Mouse (Mus musculus) macrophage (primary cell): ENCODE results near the gene Arrdc2. TPM values are rescaled to one million over a fixed set of nuclear protein-coding genes. Genes with fewer than 3 reads are reported as not detected.

Experiments used
- H3K27ac ChIP-seq: fragments of 350-480 bp; formaldehyde crosslinking; 2 replicates; pipeline ENCODE4 v1.9.0; 2021
- H3K36me3 ChIP-seq: fragments of 350-480 bp; formaldehyde crosslinking; 2 replicates; pipeline ENCODE4 v1.9.0; 2021; ENCODE audit errors: inconsistent target
- H3K4me3 ChIP-seq: fragments of 350-480 bp; formaldehyde crosslinking; 2 replicates; pipeline ENCODE4 v1.9.0; 2021; ENCODE audit errors: inconsistent target
- H3K79me2 ChIP-seq: fragments of 350-480 bp; formaldehyde crosslinking; 2 replicates; pipeline ENCODE4 v1.9.0; 2021; ENCODE audit errors: inconsistent target
- WGBS: methylation state at CpG from one replicate; pipeline ENCODE4 v1.1.7; 2026; ENCODE audit warnings: inconsistent platforms; ENCODE audit not compliant: missing documents; 5-methylcytosine and 5-hydroxymethylcytosine counted together
- polyA plus RNA-seq: library from polyadenylated mRNA; stranded (reverse); fragments of 250-400 nt; gene quantifications from 3 replicates; pipeline ENCODE4 v1.2.4, GENCODE M21; 2018; ENCODE audit warnings: inconsistent platforms
- total RNA-seq, 78 experiments: library from RNA; depleted of rRNA; stranded (reverse); fragments of 250-400 nt; gene quantifications; 1 replicate in 9 of 78; 2 replicates in 24 of 78; 3 replicates in 43 of 78; 4 replicates in 2 of 78; pipeline ENCODE4 v1.2.4; 2018; ENCODE audit warnings: inconsistent platforms in 56 of 78

Arrdc2 gene
- total RNA-seq (2018; cell fraction: chromatin; rRNA removed): 100 to 1,000 TPM in 2 of 26 experiments, 10 to 100 TPM in 24; 15.4 to 123 (median 72.6) TPM
- 10 to 100 TPM in 15 of 26 experiments, 1 to 10 TPM in 11; 2.6 to 19.5 (median 12.0) TPM for total RNA-seq (2018; cell fraction: cytosol; rRNA removed)
- total RNA-seq (2018; cell fraction: nucleus; rRNA removed): 10 to 100 TPM; 10.7 to 98.5 (median 44.3) TPM
- 8.1 to 21.9 TPM (median 12.1 TPM) in 3 replicates for polyA plus RNA-seq

DNA sequence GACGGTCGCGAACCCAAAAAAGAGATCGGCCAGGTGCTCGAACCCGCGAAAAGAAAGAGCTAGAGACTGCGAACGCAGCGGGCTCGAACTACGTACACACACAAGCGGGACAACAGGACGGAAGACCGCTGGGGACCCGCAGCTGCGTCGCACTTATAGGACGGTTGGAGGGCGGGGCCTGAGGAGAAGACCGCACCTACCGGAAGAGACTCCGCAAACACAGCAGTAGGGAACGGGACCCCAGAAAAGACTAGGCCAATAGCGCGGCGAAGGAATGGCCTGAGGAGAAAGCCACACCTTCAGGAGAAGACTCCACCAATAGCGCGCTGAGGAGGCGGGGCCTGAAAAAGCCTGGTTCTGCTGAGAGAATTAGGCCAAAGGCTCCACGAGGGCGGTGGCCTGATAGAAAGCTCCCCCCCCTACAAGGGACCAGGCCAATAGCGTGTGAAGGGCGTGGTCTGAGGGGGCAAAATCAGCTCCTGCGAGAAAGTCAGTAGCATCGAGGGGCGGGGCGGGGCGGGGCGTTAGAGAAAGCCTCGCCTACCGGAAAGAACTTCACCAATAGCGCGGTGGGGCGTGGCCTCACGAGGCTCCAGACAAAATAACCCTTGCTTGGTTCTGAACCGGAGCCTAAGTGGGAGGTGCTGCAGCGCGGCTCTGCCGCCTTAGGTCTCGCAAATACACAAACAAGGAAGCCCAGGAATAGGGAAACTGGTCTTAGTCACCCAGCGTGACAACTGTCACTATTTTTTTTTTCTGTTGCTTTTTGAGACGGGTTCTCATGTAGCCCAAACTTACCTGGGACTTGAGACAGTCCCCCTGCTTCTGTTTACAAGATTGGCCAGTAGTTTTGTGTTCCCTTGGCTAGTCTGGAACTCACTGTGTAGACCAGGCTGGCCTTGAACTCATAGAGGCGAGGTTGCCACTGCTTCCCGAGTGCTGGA, at the start of gene Arrdc2:
TSS of gene Arrdc2 (minus strand) at position 313 of the 944 bp plus-strand sequence.
- peaks cover 12% of the 10 kb centered on the region for H3K79me2 ChIP-seq
- H3K4me3 ChIP-seq: peak within 1 kb of the TSS; percentile 73
- WGBS: 2% methylated on average over 53 of the region's 55 CpGs
- peaks cover 18% of the 10 kb centered on the region; the same call in 1 of the 2 replicates for H3K36me3 ChIP-seq
- H3K27ac ChIP-seq: peak within 1 kb of the TSS; percentile 82

DNA sequence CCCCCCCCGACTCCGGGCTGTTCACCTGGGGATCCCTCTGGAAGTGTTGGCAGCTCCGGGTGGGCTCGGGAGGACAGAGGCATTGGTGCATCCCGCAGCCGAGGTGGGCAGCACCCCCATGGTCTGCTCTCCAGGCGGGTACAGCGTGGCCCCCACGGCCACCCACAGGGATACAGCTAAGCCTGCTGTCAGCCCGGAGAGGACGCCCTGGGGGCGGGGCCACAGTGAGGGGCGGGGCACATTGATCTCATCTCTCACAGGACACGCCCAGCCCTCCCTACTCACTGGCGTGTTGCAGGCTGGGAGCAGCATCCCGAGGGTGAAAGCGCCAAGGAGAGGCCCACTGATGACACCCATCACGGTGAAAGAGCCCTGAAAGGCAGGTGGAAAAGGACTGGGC, 48.1 kb upstream of the Arrdc2 start:
- WGBS: 11% methylated on average over 16 of the region's 18 CpGs
- Histone ChIP-seq H3K79me2 (no peaks in the 10 kb centered on the region), H3K4me3 (no peak overlapping the region), H3K27ac (no peak overlapping the region), H3K36me3 (no peaks in the 10 kb centered on the region)

DNA sequence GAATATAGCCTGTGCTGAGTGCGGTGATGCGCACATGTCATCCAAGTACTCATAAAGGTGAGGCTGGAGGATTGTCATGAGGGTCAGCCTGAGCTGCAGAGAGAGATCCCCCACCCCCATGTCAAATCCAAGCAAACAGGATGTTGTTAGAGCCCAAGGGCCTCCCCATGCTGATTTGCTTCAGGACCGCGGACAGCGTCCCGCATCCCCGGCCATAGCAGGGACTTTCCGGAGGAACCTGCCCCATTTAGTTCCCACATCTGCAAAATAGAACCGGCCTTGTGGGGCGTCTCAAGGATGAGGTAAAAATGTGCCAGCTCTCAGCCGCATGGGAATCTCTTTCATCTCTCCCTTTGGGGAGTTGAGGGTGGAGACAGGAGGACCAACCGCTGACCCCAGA, 46.1 kb upstream of the Arrdc2 start:
- Histone ChIP-seq H3K27ac (no peak overlapping the region), H3K4me3 (no peak overlapping the region), H3K79me2 (no peaks in the 10 kb centered on the region), H3K36me3 (no peaks in the 10 kb centered on the region)
- 13% methylated on average over 12 of the region's 12 CpGs for WGBS

DNA sequence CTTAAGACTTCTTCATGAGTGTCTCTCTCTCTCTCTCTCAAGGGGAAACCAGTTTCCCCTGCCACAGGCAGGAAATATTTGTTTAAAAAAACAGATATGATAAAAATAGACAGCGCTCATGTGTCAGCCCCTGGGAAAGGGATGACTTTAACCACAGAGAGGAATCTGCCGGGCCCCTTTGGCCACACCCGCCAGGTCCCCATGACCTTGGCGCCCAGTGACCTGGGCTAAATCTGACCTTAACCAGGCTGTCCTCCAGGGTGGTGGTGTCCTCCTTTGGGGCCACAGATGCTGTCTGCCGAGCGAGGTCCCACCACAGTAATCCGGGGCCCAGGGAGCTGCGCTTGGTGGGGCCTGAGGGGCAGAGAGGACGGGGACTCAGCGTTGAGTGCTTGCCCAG, 45.2 kb upstream of the Arrdc2 start:
- 68% methylated on average over 10 of the region's 10 CpGs for WGBS
- no peak overlapping the region for H3K4me3 ChIP-seq
- H3K36me3 ChIP-seq: no peaks in the 10 kb centered on the region

DNA sequence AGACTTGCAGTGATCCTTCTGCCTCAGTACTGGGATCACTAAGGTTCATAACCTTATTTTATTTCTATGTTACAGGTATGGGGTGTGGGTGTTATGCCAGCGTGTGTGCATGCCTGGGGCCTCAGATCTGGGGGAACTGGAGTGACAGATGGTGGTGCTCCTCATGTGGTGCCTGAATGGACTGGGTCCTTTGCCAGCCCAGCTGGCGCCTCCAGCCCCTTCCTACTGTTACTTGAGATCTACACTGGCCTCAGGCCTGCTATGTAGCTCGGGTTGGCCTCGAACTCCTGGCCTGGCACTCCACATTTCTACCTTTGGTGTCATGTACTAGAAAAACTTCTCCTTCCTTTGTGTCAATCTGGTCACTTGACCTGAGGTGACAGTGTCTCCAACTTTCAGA, 44.7 kb upstream of the Arrdc2 start:
- no peaks in the 10 kb centered on the region for H3K36me3 ChIP-seq
- no peak overlapping the region for H3K4me3 ChIP-seq
- no peak overlapping the region for H3K27ac ChIP-seq
- 86% methylated on average over 4 of the region's 4 CpGs for WGBS
- H3K79me2 ChIP-seq: no peaks in the 10 kb centered on the region

More for the DNA sequence above, 45.2 kb upstream of the Arrdc2 start:
- no peaks in the 10 kb centered on the region for H3K79me2 ChIP-seq
- H3K27ac ChIP-seq: no peak overlapping the region

DNA sequence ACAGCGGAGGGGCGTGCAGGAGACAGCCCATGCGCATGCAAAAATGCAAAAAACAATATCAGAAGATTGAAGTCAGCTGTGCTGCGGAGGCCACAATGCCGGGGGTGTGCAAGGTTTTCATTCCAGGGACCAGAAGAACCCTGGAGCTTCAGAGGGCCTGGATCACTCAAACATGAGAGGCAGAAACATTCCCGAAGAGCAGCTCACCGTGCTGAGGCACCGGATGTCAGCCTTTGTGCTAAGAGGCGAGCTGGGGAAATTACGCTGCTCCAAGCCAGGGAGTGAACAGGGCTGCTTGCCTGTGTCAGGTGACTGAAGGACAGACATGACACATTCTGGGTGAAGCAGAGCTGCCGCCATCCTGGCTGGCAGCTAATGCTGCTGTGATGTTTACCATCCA, 41.0 kb upstream of the Arrdc2 start:
- H3K36me3 ChIP-seq: no peaks in the 10 kb centered on the region
- 50% methylated on average over 11 of the region's 11 CpGs for WGBS
- no peak overlapping the region for H3K27ac ChIP-seq
- H3K4me3 ChIP-seq: no peak overlapping the region
- H3K79me2 ChIP-seq: no peaks in the 10 kb centered on the region

DNA sequence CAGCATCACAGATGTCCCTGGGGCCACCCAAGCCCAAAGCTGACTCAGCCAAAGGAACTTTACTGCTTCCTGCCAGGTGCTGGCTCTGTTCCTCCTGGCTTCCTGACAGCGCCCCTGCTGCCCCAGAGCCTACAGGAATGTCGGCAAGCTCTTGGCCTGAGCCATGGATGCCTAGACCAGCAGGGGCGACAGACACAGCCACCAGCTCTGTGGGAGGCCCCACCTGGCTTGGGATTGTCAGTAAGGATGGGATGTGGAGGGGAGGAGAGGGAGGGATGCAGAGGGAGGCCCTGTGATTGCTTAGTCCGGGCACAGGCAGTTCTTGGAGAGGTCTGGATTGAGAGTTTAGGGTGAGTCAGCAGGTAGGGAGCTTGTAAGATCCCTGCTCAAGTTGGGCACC, 40.6 kb upstream of the Arrdc2 start:
- Histone ChIP-seq H3K4me3 (no peak overlapping the region), H3K27ac (no peak overlapping the region), H3K36me3 (no peaks in the 10 kb centered on the region), H3K79me2 (no peaks in the 10 kb centered on the region)
- 10% methylated on average over 4 of the region's 4 CpGs for WGBS

DNA sequence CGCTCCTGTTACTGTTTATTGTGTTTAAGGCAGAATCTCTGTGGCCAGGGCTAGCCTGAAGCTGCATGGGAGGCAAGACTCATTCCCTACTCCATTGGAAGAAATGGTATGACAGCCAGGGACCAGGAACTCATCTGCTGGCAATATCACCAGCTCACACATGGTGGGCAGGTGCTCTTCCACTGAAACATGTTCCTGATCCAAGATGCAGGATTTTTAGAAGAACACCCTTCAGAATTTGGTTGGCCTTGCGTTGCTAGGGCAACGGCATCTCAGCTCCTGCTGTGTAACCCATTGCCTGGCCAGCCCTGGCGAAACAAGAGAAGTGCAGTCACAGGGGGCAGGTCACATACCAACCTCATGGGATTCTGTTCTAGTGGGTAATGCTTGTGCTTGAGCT, 40.0 kb upstream of the Arrdc2 start:
- H3K27ac ChIP-seq: no peak overlapping the region
- no peaks in the 10 kb centered on the region for H3K79me2 ChIP-seq
- H3K4me3 ChIP-seq: no peak overlapping the region
- H3K36me3 ChIP-seq: no peaks in the 10 kb centered on the region
- WGBS: 85% methylated on average over 4 of the region's 4 CpGs

DNA sequence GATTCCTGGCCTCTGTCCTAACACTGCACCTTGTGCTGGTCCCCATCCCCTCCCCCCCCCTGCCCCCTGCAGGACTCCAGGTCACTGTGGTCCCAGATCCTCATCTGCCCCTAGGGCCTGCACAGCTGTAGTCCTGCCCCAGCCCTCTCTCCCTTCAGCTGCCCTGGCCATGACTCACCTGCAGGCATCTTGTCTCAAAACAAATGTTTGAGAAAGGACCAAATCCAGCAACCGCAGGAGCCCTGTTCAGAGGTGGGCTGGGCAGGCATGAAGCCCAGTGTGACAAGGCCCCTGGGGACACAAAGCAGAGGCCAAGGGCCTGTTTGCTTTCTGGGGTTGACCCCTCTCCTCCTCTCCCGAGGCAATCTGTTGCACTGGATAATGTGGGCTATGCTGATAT, 38.7 kb upstream of the Arrdc2 start:
- no peaks in the 10 kb centered on the region for H3K36me3 ChIP-seq
- H3K79me2 ChIP-seq: no peaks in the 10 kb centered on the region
- no peak overlapping the region for H3K4me3 ChIP-seq
- WGBS: 81% methylated on average over 2 of the region's 2 CpGs
- no peak overlapping the region for H3K27ac ChIP-seq

DNA sequence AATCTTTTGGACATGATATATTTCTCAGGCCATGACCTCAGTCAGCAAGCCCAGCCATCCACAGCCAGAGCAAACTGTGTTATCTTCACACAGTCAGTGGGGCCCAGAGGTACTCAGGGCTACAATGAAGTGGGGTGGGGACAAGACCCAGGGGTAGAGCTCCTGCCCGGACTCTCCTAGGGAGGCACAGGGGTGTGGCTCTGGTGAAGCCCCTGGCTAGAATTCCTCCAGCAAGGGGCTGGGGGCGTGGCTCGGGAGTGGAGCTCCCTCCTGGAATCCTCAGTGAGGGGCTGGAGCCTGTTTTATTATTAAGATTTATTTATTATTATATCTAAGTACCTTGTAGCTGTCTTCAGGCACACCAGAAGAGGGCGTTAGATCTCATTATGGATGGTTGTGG, 36.9 kb upstream of the Arrdc2 start:
- Histone ChIP-seq H3K4me3 (no peak overlapping the region), H3K36me3 (no peaks in the 10 kb centered on the region), H3K79me2 (peaks cover 12% of the 10 kb centered on the region; the same call in 1 of the 2 replicates), H3K27ac (no peak overlapping the region)
- 83% methylated on average over 3 of the region's 4 CpGs for WGBS

DNA sequence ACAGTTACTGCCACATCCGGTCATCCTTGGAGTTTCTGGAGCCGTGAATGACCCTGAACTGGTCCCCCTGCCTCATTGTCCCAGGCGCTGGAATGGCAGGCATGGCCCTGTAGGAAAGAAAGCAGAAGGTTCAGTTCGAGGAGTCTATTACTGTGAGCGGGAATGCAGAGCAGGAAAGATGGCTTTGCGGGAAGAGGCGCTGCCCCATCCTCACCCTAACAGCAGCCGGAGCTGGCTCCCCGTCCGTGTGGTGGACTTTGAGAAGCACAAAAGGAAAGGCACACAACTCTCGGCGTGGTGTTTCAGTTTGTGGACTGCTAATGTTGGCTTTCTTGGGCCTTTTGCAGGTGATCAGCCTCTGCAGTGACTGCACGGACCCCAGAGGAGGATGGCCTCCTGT, 34.9 kb upstream of the Arrdc2 start:
- WGBS: 97% methylated on average over 13 of the region's 13 CpGs
- Histone ChIP-seq H3K4me3 (no peak overlapping the region), H3K79me2 (peaks cover 14% of the 10 kb centered on the region; the same call in 1 of the 2 replicates), H3K27ac (no peak overlapping the region), H3K36me3 (no peaks in the 10 kb centered on the region)

DNA sequence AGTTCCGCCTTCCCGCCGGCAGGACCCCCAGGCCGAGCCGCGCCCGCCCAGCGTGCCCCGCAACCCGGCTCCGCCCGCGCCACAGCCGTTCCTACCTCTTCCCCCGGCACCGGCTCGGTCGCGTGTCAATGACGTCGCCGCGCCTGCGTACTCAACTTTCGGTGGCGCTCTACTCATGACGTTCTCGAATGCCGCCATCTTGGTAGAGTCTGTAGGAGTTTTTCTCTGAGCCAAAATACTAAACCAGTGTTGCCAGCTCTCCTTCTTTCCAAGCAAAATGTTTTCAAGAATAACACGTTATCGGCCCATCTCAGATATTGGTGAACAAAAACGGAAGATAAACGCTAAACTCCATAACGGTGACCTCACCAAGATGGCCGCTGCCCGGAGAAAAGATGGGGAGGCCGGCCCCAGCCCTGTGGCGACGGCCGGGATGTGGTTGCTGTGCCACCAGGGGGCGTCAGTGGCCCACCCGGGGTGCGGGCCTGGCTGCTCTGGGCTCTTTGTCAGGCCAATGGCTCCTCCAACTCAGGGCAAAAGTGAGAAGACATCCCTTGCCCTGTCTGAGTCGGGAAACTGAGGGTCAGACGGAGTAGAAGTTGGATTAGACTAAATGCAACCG, 34.0 kb upstream of the Arrdc2 start, which contains the start of gene Ccdc124:
TSS of gene Ccdc124 (minus strand) at position 572 of the 622 bp plus-strand sequence.
- peak within 1 kb of the TSS; percentile 73 for H3K27ac ChIP-seq
- WGBS: 1% methylated on average over 45 of the region's 46 CpGs
- H3K79me2 ChIP-seq: peaks cover 14% of the 10 kb centered on the region; the same call in 1 of the 2 replicates
- H3K4me3 ChIP-seq: peak within 1 kb of the TSS; percentile 93
- H3K36me3 ChIP-seq: no peaks in the 10 kb centered on the region

DNA sequence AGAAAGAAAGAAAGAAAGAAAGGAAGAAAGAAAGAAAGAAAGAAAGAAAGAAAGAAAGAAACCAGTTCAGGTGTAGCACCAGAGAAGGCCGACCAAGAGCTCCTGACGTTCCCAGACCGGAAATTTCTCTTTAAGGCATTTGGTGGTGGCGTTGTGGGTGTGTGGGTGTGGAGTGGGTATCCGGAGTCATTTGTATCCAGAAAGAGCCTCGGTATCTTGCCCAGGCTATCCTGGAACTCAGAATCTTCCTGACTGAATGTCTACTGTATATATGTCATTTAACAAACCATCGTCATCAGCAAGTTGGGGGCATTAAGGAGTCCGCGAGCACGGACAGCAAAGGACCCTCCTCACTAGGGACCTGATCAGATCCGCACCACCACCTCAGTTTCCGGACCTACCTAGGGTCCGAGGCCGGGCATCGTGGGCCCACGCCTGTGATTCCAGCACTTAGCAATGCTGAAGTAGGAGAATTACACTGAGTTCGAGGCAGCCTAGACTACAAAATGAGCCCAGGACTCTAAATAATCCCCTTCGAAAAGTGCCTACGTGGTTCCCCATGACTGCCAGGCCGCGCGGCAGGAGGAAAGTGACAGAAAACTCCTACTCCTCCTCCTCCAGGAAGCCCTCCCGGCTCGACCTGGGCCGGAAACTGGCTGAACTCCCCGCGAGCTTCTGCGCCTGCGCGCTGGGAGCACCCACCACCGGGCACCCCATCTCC, 33.3 kb upstream of the Arrdc2 start:
- 3% methylated on average over 31 of the region's 31 CpGs for WGBS
- H3K79me2 ChIP-seq: peaks cover 14% of the 10 kb centered on the region; the same call in 1 of the 2 replicates
- peak overlapping the region; percentile 73 for H3K27ac ChIP-seq

DNA sequence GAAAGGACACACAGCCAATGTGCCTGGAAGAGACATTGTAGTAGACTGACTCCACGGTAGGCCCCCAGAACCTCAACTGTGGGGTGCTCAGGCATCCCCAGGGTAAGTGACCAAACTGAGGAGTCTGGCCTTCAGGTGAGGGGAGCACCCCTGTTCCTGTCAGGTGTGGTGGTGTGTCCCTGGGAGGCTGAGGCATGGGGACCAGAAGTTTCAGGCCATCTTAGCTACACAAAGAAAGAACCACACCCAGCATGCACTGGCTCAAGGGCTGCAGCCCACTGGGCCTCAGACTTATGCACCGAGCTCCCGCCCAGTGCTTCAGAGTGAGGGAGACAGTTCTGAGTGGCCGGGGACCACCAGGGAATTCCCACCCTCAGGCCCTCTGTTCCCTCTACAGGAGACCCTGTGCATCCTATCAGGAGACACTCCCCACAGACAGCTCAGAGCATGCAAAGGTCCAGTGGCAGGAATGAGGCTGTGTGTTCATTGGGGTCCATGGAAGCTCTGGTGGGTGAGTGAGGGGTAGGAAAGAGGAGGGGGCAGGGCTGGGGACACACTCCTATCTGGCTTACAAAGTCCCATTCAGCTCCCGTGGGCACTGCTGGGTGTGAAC, 31.8 kb upstream of the Arrdc2 start:
- H3K79me2 ChIP-seq: peaks cover 14% of the 10 kb centered on the region; the same call in 1 of the 2 replicates
- no peaks in the 10 kb centered on the region for H3K36me3 ChIP-seq
- WGBS: 90% methylated on average over 5 of the region's 5 CpGs
- H3K4me3 ChIP-seq: no peak overlapping the region
- no peak overlapping the region for H3K27ac ChIP-seq

More for the DNA sequence above, 33.3 kb upstream of the Arrdc2 start:
- Histone ChIP-seq H3K4me3 (peak overlapping the region; percentile 93), H3K36me3 (no peaks in the 10 kb centered on the region)
